Mouse (Mus musculus) right cerebral cortex, postnatal 36 days (tissue): ENCODE results near the gene Maats1.
"Not testable (repeated sequence)": the region's sequence is repeated elsewhere in the genome, so short reads cannot be mapped to it uniquely, and the experiment has no call there.

Experiments
- DNase-seq, 2 experiments: peaks; one replicate each; pipeline ENCODE4 v3.0.0; 2022; ENCODE audit warnings: low spot score in 2 of 2, mixed read lengths in 1 of 2

Gene Maats1

GRCm38 (mm10) chr16:38348217-38348761 lies 6.3 kb upstream of the Maats1 start:
- no peak for DNase-seq

GRCm38 (mm10) chr16:38347588-38347987 lies 5.6 kb upstream of the Maats1 start:
- DNase-seq: no peak

GRCm38 (mm10) chr16:38346529-38347325 lies 4.8 kb upstream of the Maats1 start, which contains the start of the genes Cox17 and Gm21987:
Gene Cox17, plus strand, starts transcription at chr16:38346991.
Gene Gm21987, plus strand, starts transcription at chr16:38347040.
- peak; percentile 90 to 94 for DNase-seq

- no peak for DNase-seq
Observed at GRCm38 (mm10) chr16:38344941-38345725, 3.2 kb upstream of the Maats1 start.

GRCm38 (mm10) chr16:38338077-38338476 lies 3.9 kb downstream of the Maats1 start:
- not testable (repeated sequence) for DNase-seq

GRCm38 (mm10) chr16:38334431-38334830 lies 7.5 kb downstream of the Maats1 start:
- DNase-seq: no peak

- no peak for DNase-seq
Observed at GRCm38 (mm10) chr16:38329340-38329739, 12.6 kb downstream of the Maats1 start.

- no peak for DNase-seq
Observed at GRCm38 (mm10) chr16:38326778-38327397, 15.1 kb downstream of the Maats1 start.

- no peak for DNase-seq
Observed at GRCm38 (mm10) chr16:38324311-38324710, 17.6 kb downstream of the Maats1 start.

- DNase-seq: peak; percentile 18 to 49
Observed at GRCm38 (mm10) chr16:38321452-38321935, 20.4 kb downstream of the Maats1 start.

GRCm38 (mm10) chr16:38319087-38319486 lies 22.9 kb downstream of the Maats1 start:
- DNase-seq: no peak

- DNase-seq: no peak
Observed at GRCm38 (mm10) chr16:38318492-38318891, 23.5 kb downstream of the Maats1 start.

- no peak for DNase-seq
Observed at GRCm38 (mm10) chr16:38308195-38308594, 33.7 kb downstream of the Maats1 start.

- no peak for DNase-seq
Observed at GRCm38 (mm10) chr16:38307651-38308050, 34.3 kb downstream of the Maats1 start.

GRCm38 (mm10) chr16:38307221-38307605 lies 34.7 kb downstream of the Maats1 start:
- DNase-seq: no peak

- no peak for DNase-seq
Observed at GRCm38 (mm10) chr16:38306571-38307220, 35.2 kb downstream of the Maats1 start.

- DNase-seq: no peak
Observed at GRCm38 (mm10) chr16:38304460-38305194, 37.3 kb downstream of the Maats1 start.

GRCm38 (mm10) chr16:38302367-38302766 lies 39.6 kb downstream of the Maats1 start:
- DNase-seq: no peak

GRCm38 (mm10) chr16:38298410-38298809 lies 43.5 kb downstream of the Maats1 start:
- no peak for DNase-seq

- no peak for DNase-seq
Observed at GRCm38 (mm10) chr16:38295349-38295930, 46.5 kb downstream of the Maats1 start.
